Mouse (Mus musculus): Measurements from ENCODE around the gene Jmjd7.

DNA sequence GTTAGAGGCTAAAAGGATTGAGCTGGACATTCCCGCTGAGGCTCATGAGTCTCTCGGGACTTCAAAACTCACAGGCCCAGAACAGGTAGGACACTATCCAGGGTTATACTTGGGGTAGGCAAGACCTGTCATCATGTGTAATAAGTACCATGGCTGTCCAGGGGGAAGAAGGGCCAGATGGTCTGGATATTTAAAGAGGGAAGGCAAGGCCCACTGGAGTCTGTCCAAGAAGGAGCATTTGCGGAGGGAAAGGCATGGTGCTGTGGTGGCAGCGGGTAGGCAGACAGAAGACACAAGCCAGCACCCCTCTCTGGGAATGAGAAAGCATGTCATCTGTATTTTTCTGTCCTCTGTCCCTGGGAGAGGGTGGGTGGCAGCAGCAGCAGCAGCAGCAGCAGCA lies 46.8 kb downstream of the Jmjd7 start:
- TF ChIP-seq CTCF (conservative IDR thresholded peaks at IDR 0.05; ENCODE audit: insufficient read depth, insufficient read length, low read depth, low read length): no peak
- TF ChIP-seq POLR2A (IDR thresholded peaks at IDR 0.05; ENCODE audit: low read depth, low read length): no peak
